Mouse (Mus musculus) kidney, postnatal 25 days (tissue): Measurements from ENCODE around the gene Sh3rf3.

Experiments used
- DNase-seq, 2 experiments: peaks; one replicate each; pipeline ENCODE4 v3.0.0; 2021; ENCODE audit warnings: mixed read lengths in 2 of 2

The Sh3rf3 gene

GRCm38 (mm10) chr10:59114535-59115291 is 301.6 kb downstream of the Sh3rf3 start:
- DNase-seq, result peak; percentile 19 to 49

- no peak for DNase-seq
Observed at GRCm38 (mm10) chr10:59115691-59116090, 302.5 kb downstream of the Sh3rf3 start.

- DNase-seq, result no peak
Observed at GRCm38 (mm10) chr10:59116331-59116730, 303.2 kb downstream of the Sh3rf3 start.

GRCm38 (mm10) chr10:59117555-59117954 is 304.4 kb downstream of the Sh3rf3 start:
- DNase-seq, result no peak

GRCm38 (mm10) chr10:59119001-59119400 is 305.8 kb downstream of the Sh3rf3 start:
- peak in 1 of 2 experiments; percentile 33 for DNase-seq

GRCm38 (mm10) chr10:59119811-59120210 is 306.7 kb downstream of the Sh3rf3 start:
- DNase-seq, result peak in 1 of 2 experiments; percentile 11

GRCm38 (mm10) chr10:59125497-59125896 is 312.3 kb downstream of the Sh3rf3 start:
- no peak for DNase-seq

GRCm38 (mm10) chr10:59127637-59128036 is 314.5 kb downstream of the Sh3rf3 start:
- DNase-seq, result no peak

- DNase-seq, result no peak
Observed at GRCm38 (mm10) chr10:59131926-59132628, 318.9 kb downstream of the Sh3rf3 start.

GRCm38 (mm10) chr10:59133478-59134009 is 320.4 kb downstream of the Sh3rf3 start:
- no peak for DNase-seq

- DNase-seq, result peak in 1 of 2 experiments; percentile 55
Observed at GRCm38 (mm10) chr10:59149956-59150383, 336.8 kb downstream of the Sh3rf3 start.

GRCm38 (mm10) chr10:59150938-59151657 is 337.9 kb downstream of the Sh3rf3 start:
- DNase-seq, result no peak

- no peak for DNase-seq
Observed at GRCm38 (mm10) chr10:59152544-59153081, 339.5 kb downstream of the Sh3rf3 start.

GRCm38 (mm10) chr10:59158627-59159026 is 345.5 kb downstream of the Sh3rf3 start:
- DNase-seq, result no peak

GRCm38 (mm10) chr10:59162185-59162897 is 349.2 kb downstream of the Sh3rf3 start:
- DNase-seq, result no peak

- DNase-seq, result peak; percentile 43 to 72
Observed at GRCm38 (mm10) chr10:59166104-59166944, 353.2 kb downstream of the Sh3rf3 start.

GRCm38 (mm10) chr10:59171042-59171441 is 357.9 kb downstream of the Sh3rf3 start:
- DNase-seq, result no peak

GRCm38 (mm10) chr10:59172539-59172938 is 359.4 kb downstream of the Sh3rf3 start:
- no peak for DNase-seq

GRCm38 (mm10) chr10:59179620-59180019 is 366.5 kb downstream of the Sh3rf3 start:
- DNase-seq, result no peak

- DNase-seq, result peak in 1 of 2 experiments; percentile 28
Observed at GRCm38 (mm10) chr10:59182306-59182705, 369.1 kb downstream of the Sh3rf3 start.
